Mouse (Mus musculus) C2C12 (cell line): ENCODE measurements around the gene Obox6.

Experiments
- CEBPB ChIP-seq: IDR thresholded peaks from one replicate; pipeline ENCODE4 v1.6.1; 2011; ENCODE audit warnings: low read depth, mild to moderate bottlenecking, control low read depth, moderate library complexity
- CTCF ChIP-seq: IDR thresholded peaks from one replicate; pipeline ENCODE4 v1.5.1; 2011; ENCODE audit not compliant: control insufficient read depth, insufficient read depth, insufficient read length
- FOSL1 ChIP-seq: IDR thresholded peaks from one replicate; pipeline ENCODE4 v1.8.0; 2011; ENCODE audit warnings: mild to moderate bottlenecking, low read length; ENCODE audit not compliant: poor library complexity, insufficient read depth, severe bottlenecking
- MAX ChIP-seq: IDR thresholded peaks from one replicate; pipeline ENCODE4 v1.6.1; 2011; ENCODE audit warnings: mild to moderate bottlenecking, control low read depth
- MYOD1 ChIP-seq: IDR thresholded peaks from one replicate; pipeline ENCODE4 v1.6.1; 2011; ENCODE audit warnings: low read depth; ENCODE audit not compliant: control insufficient read depth, insufficient read length
- MYOG ChIP-seq: IDR thresholded peaks from one replicate; pipeline ENCODE4 v1.6.1; 2011; ENCODE audit not compliant: control insufficient read depth, insufficient read length; ENCODE audit errors: extremely low read depth
- USF1 ChIP-seq: IDR thresholded peaks from one replicate; pipeline ENCODE4 v1.6.1; 2011; ENCODE audit warnings: low read depth, mild to moderate bottlenecking, control low read depth, moderate library complexity

GRCm38 (mm10) chr7:15882317-15882716 lies 42.8 kb upstream of the Obox6 start, which contains the start of gene Crxos:
- TF ChIP-seq MYOG (no peak), MAX (no peak), MYOD1 (no peak), CTCF (no peak), CEBPB (no peak), USF1 (no peak), FOSL1 (no peak)
